Mouse (Mus musculus) megakaryocyte progenitor cell, adult 5-6 weeks (primary cell): ENCODE measurements around the gene Lhx2. TPM values are rescaled to one million over a fixed set of nuclear protein-coding genes. Genes with fewer than 3 reads are reported as not detected.
A peak's percentile ranks its signal among the peaks of the same experiment; 100 is the strongest.

Source experiments
- ATAC-seq: replicated peaks from 2 replicates; pipeline ENCODE4 v1.8.0; 2016; ENCODE audit warnings: mild to moderate bottlenecking, moderate TSS enrichment, inconsistent platforms; ENCODE audit not compliant: poor library complexity
- total RNA-seq, 2 experiments: library from RNA; stranded (forward) in 1 of 2; stranded (reverse) in 1 of 2; fragments of 157-497, 149-512 nt in 1 of 2; fragments of 200-1000 nt in 1 of 2; gene quantifications; 2 replicates each; pipeline versions ENCODE4 v1.2.3 to v1.2.4; 2015 to 2017

The Lhx2 gene
- total RNA-seq, 2 experiments from 2014 or later, result not detected

DNA sequence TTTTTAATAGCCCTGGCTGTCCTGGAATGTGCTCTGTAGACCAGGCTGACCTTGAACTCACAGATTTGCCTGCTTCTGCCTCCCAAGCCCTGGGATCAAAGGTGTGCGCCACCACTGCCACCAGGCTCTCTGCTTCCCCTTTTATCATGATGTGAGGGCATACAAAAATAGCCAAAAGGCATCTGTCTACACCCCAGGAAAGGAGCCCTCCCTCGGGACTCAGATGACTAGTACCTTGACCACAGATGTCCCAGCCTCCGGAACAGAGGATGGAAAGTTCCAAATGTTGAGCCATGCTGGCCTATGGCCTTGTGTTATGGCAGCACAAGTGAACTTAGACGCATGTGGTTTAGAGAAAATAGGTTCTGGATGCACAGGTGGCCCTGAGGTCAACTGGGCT is 66.3 kb downstream of the Lhx2 start:
- ATAC-seq, result no peak

DNA sequence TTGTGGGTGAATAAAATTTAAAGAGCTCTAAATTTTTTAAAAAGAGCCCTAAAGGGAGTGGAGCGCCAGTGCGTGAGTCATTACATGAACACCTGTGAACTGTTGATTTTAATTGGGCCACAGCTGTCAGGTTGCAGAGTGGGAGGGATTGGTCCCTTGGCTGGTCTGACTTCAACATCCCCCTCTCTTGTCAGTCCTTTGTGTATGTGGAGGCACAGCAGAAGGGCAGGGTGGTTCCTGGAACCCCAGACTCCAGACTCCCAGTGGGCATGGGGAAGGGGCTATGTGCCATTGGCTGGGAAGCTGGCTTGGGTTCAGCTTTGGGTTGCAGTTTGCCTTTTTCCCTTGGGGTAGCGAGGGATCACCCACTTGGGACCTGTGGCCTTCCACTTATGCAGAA is 70.2 kb downstream of the Lhx2 start:
- no peak for ATAC-seq

DNA sequence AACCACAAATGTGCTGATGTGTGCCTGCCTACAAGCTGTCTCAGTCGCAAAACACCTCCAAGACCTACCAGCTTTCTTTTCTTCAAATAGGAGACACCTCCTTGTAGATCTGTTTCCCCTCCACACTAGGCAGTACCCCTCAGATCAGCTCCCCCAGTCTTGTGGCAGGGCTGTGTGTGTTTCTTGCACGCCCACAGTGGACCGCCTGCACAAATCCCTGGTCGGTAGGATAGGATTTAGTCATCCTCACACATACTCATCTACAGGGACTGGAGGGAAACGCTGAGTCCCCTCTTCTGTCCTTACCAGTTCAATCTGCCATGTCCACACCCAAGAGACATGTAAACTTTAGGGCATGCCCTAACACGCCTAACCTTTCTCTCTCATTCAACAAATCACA is 71.1 kb downstream of the Lhx2 start:
- ATAC-seq, result no peak

DNA sequence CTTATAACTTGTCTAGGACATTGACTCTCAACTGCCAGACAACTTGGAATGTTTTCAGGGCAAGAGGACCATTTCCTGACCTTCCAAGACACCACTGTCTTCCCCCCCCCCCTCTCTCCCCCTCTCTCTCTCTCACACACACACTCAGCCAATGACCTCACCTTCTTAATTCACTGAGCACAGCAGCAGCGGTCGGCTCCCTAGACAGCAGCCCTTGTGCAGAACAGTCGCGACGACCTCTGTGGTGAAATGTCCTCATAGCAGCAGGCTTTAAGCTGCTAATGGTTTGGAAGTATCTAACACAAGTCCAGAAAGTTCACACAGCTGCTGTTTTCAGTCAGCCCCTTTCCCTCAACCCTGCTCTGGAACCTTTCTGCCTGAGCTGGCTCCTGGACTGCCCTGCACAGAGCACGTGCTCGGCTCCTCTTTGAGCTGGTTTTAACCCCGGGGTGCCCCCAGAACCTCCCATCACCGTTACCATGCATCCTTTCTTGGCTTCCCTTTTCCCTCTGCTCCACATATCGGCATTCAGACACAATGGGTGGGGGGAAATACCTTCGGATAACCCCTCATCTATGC is 73.6 kb downstream of the Lhx2 start:
- no peak for ATAC-seq

DNA sequence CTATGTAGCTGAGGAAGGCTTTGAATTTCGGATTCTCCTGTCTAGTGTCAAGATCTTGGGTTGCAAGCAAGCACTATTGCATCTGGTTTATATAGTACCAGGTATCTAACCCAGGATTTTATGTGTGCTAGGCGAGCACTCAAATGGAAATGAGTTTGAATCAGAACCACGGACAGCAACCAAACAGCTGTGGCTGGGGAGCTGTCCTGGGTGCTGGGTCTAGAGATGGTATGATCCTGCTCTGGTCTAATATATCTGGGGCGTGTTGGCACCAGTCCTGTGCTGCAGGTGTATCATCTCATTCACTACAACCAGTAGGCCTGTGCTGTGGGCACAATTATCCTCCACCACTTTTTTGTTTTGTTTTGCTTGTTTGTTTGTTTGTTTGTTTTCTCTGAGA is 78.9 kb downstream of the Lhx2 start:
- peak; percentile 88 for ATAC-seq

Other genes with a start within 250 kb of the Lhx2 start
- 27.6 and 30.3 TPM in 2 replicates for gene Dennd1a, start 51.9 kb upstream of the Lhx2 start, total RNA-seq (2015)
- gene Dennd1a, start 51.9 kb upstream of the Lhx2 start, total RNA-seq (2017), result 22.3 and 35.1 TPM in 2 replicates
- gene Nek6, start 172.4 kb downstream of the Lhx2 start, total RNA-seq (2015), result 15.0 and 18.2 TPM in 2 replicates
- gene Nek6, start 172.4 kb downstream of the Lhx2 start, total RNA-seq (2017), result 4.4 and 5.0 TPM in 2 replicates